Mouse (Mus musculus): ENCODE measurements around the gene Sart3. TPM values are rescaled to one million over a fixed set of nuclear protein-coding genes. Genes with fewer than 3 reads are reported as not detected.
"Not testable (repeated sequence)": the region's sequence is repeated elsewhere in the genome, so short reads cannot be mapped to it uniquely, and the experiment has no call there.

Gene Sart3
- polyA plus RNA-seq, 1 experiment from 2014 or later = 30.8 TPM

- WGBS = 81% methylated on average over 8 of the region's 8 CpGs
- H3K9me3 ChIP-seq (replicated peaks); ATAC-seq (replicated peaks; ENCODE audit: insufficient number of reproducible peaks, insufficient read depth, low FRiP score, low read depth); H3K4me3 ChIP-seq; H3K27me3 ChIP-seq; H3K9ac ChIP-seq; H3K4me2 ChIP-seq; H3K27ac ChIP-seq: not testable (repeated sequence)
- peaks cover 14% of the 10 kb centered on the region for H3K4me1 ChIP-seq (replicated peaks)
- H3K36me3 ChIP-seq = peaks cover 37% of the 10 kb centered on the region
Observed at GRCm38 (mm10) chr5:113777728-113778127, 5.4 kb upstream of the Sart3 start.

- peaks cover 37% of the 10 kb centered on the region for H3K36me3 ChIP-seq
- H3K9me3 ChIP-seq (replicated peaks) = no peaks in the 10 kb centered on the region
- H3K4me2 ChIP-seq = no peak overlapping the region
- peak overlapping the region; percentile 32; the same call in 1 of the 2 replicates for H3K27ac ChIP-seq
- H3K4me3 ChIP-seq = no peak overlapping the region
- H3K27me3 ChIP-seq = no peaks in the 10 kb centered on the region
- no peak for ATAC-seq (replicated peaks; ENCODE audit: insufficient number of reproducible peaks, insufficient read depth, low FRiP score, low read depth)
- peaks cover 10% of the 10 kb centered on the region for H3K4me1 ChIP-seq (replicated peaks)
- H3K9ac ChIP-seq = no peak overlapping the region
- 86% methylated on average over 8 of the region's 8 CpGs for WGBS
Observed at GRCm38 (mm10) chr5:113776896-113777226, 4.6 kb upstream of the Sart3 start.

- 87% methylated on average over 15 of the region's 15 CpGs for WGBS
- H3K9ac ChIP-seq = no peak overlapping the region
- no peak overlapping the region for H3K4me2 ChIP-seq
- H3K4me1 ChIP-seq (replicated peaks) = peaks cover 10% of the 10 kb centered on the region
- peak overlapping the region; percentile 32; the same call in 1 of the 2 replicates for H3K27ac ChIP-seq
- H3K27me3 ChIP-seq = no peaks in the 10 kb centered on the region
- H3K36me3 ChIP-seq = peaks cover 37% of the 10 kb centered on the region
- H3K9me3 ChIP-seq (replicated peaks) = no peaks in the 10 kb centered on the region
- no peak overlapping the region for H3K4me3 ChIP-seq
- ATAC-seq (replicated peaks; ENCODE audit: insufficient number of reproducible peaks, insufficient read depth, low FRiP score, low read depth) = no peak
Observed at GRCm38 (mm10) chr5:113776128-113776895, 4.0 kb upstream of the Sart3 start.

- H3K36me3 ChIP-seq = peaks cover 37% of the 10 kb centered on the region
- no peak overlapping the region for H3K4me3 ChIP-seq
- H3K27me3 ChIP-seq = no peaks in the 10 kb centered on the region
- no peak overlapping the region for H3K4me2 ChIP-seq
- no peak overlapping the region for H3K9ac ChIP-seq
- no peak overlapping the region for H3K27ac ChIP-seq
- 84% methylated on average over 10 of the region's 10 CpGs for WGBS
- ATAC-seq (replicated peaks; ENCODE audit: insufficient number of reproducible peaks, insufficient read depth, low FRiP score, low read depth) = no peak
- no peaks in the 10 kb centered on the region for H3K9me3 ChIP-seq (replicated peaks)
- peaks cover 11% of the 10 kb centered on the region for H3K4me1 ChIP-seq (replicated peaks)
Observed at GRCm38 (mm10) chr5:113775585-113775984, 3.3 kb upstream of the Sart3 start.

GRCm38 (mm10) chr5:113773664-113774063, 1.4 kb upstream of the Sart3 start:
- H3K4me3 ChIP-seq = peak overlapping the region; percentile 100
- H3K36me3 ChIP-seq = peaks cover 40% of the 10 kb centered on the region
- H3K27me3 ChIP-seq = no peaks in the 10 kb centered on the region
- H3K9me3 ChIP-seq (replicated peaks) = no peaks in the 10 kb centered on the region
- H3K9ac ChIP-seq = peak overlapping the region; percentile 77; the same call in 1 of the 2 replicates
- H3K27ac ChIP-seq = no peak overlapping the region
- H3K4me2 ChIP-seq = peak overlapping the region; percentile 96
- peaks cover 24% of the 10 kb centered on the region for H3K4me1 ChIP-seq (replicated peaks)
- under 1% methylated on average over 7 of the region's 7 CpGs for WGBS
- ATAC-seq (replicated peaks; ENCODE audit: insufficient number of reproducible peaks, insufficient read depth, low FRiP score, low read depth) = peak; percentile 25; the same call in 1 of the 2 replicates

- H3K4me2 ChIP-seq = peak overlapping the region; percentile 96
- no peaks in the 10 kb centered on the region for H3K27me3 ChIP-seq
- no peaks in the 10 kb centered on the region for H3K9me3 ChIP-seq (replicated peaks)
- H3K36me3 ChIP-seq = peaks cover 40% of the 10 kb centered on the region
- peak overlapping the region; percentile 97 for H3K27ac ChIP-seq
- WGBS = 2% methylated on average over 23 of the region's 38 CpGs
- H3K9ac ChIP-seq = peak overlapping the region; percentile 77
- ATAC-seq (replicated peaks; ENCODE audit: insufficient number of reproducible peaks, insufficient read depth, low FRiP score, low read depth) = peak; percentile 5; the same call in 1 of the 2 replicates
- peak overlapping the region; percentile 100 for H3K4me3 ChIP-seq
- H3K4me1 ChIP-seq (replicated peaks) = peaks cover 28% of the 10 kb centered on the region
Observed at GRCm38 (mm10) chr5:113772905-113773519, 702 bp upstream of the Sart3 start.

- H3K27me3 ChIP-seq = no peaks in the 10 kb centered on the region
- H3K9me3 ChIP-seq (replicated peaks) = no peaks in the 10 kb centered on the region
- peak overlapping the region; percentile 97 for H3K27ac ChIP-seq
- peak overlapping the region; percentile 98 for H3K9ac ChIP-seq
- H3K4me1 ChIP-seq (replicated peaks) = peaks cover 28% of the 10 kb centered on the region
- peak overlapping the region; percentile 96 for H3K4me2 ChIP-seq
- under 1% methylated on average over 92 of the region's 97 CpGs for WGBS
- peak; percentile 79 for ATAC-seq (replicated peaks; ENCODE audit: insufficient number of reproducible peaks, insufficient read depth, low FRiP score, low read depth)
- peaks cover 42% of the 10 kb centered on the region for H3K36me3 ChIP-seq
- H3K4me3 ChIP-seq = peak overlapping the region; percentile 100
Observed at GRCm38 (mm10) chr5:113771213-113772162, 822 bp downstream of the Sart3 start.

- no peaks in the 10 kb centered on the region for H3K27me3 ChIP-seq
- WGBS = 91% methylated on average over 8 of the region's 8 CpGs
- H3K27ac ChIP-seq = no peak overlapping the region
- no peak for ATAC-seq (replicated peaks; ENCODE audit: insufficient number of reproducible peaks, insufficient read depth, low FRiP score, low read depth)
- no peaks in the 10 kb centered on the region for H3K9me3 ChIP-seq (replicated peaks)
- no peak overlapping the region for H3K9ac ChIP-seq
- H3K4me1 ChIP-seq (replicated peaks) = peaks cover 25% of the 10 kb centered on the region
- H3K4me2 ChIP-seq = no peak overlapping the region
- H3K36me3 ChIP-seq = peaks cover 29% of the 10 kb centered on the region
- no peak overlapping the region for H3K4me3 ChIP-seq
Observed at GRCm38 (mm10) chr5:113768806-113769205, 3.5 kb downstream of the Sart3 start.

GRCm38 (mm10) chr5:113765641-113766526, 6.4 kb downstream of the Sart3 start:
- no peak overlapping the region for H3K4me2 ChIP-seq
- peaks cover 18% of the 10 kb centered on the region for H3K4me1 ChIP-seq (replicated peaks)
- WGBS = 82% methylated on average over 13 of the region's 13 CpGs
- no peaks in the 10 kb centered on the region for H3K9me3 ChIP-seq (replicated peaks)
- H3K36me3 ChIP-seq = peaks cover 55% of the 10 kb centered on the region
- no peak overlapping the region for H3K4me3 ChIP-seq
- no peaks in the 10 kb centered on the region for H3K27me3 ChIP-seq
- no peak overlapping the region for H3K27ac ChIP-seq
- ATAC-seq (replicated peaks; ENCODE audit: insufficient number of reproducible peaks, insufficient read depth, low FRiP score, low read depth) = no peak
- no peak overlapping the region for H3K9ac ChIP-seq

GRCm38 (mm10) chr5:113764426-113764825, 7.9 kb downstream of the Sart3 start:
- ATAC-seq (replicated peaks; ENCODE audit: insufficient number of reproducible peaks, insufficient read depth, low FRiP score, low read depth) = no peak
- Histone ChIP-seq H3K4me1 (replicated peaks) (peaks cover 5% of the 10 kb centered on the region), H3K9me3 (replicated peaks) (no peaks in the 10 kb centered on the region), H3K4me3 (no peak overlapping the region), H3K27me3 (no peaks in the 10 kb centered on the region), H3K36me3 (peaks cover 69% of the 10 kb centered on the region), H3K27ac (no peak overlapping the region), H3K4me2 (no peak overlapping the region), H3K9ac (no peak overlapping the region)
- WGBS = 85% methylated on average over 7 of the region's 7 CpGs
